Mouse (Mus musculus) ES-Bruce4 (cell line): ENCODE data around the gene Ctsf. TPM values are rescaled to one million over a fixed set of nuclear protein-coding genes. Genes with fewer than 3 reads are reported as not detected.

ENCODE experiments used
- H3K27ac ChIP-seq: 2 replicates; pipeline ENCODE4 v1.5.1; 2012; ENCODE audit warnings: low read length, inconsistent platforms; ENCODE audit not compliant: insufficient read depth
- H3K27me3 ChIP-seq: 2 replicates; pipeline ENCODE4 v1.6.1; 2012; ENCODE audit warnings: mild to moderate bottlenecking, low read length, inconsistent platforms; ENCODE audit not compliant: control insufficient read depth, poor library complexity, insufficient read depth, severe bottlenecking
- H3K36me3 ChIP-seq: 2 replicates; pipeline ENCODE4 v1.6.1; 2012; ENCODE audit warnings: inconsistent platforms, mild to moderate bottlenecking, low read length, moderate library complexity; ENCODE audit not compliant: control insufficient read depth, poor library complexity, insufficient read depth, severe bottlenecking
- H3K4me1 ChIP-seq: one replicate; pipeline ENCODE4 v1.8.1; 2011; ENCODE audit warnings: low read length; ENCODE audit not compliant: control insufficient read depth, insufficient read depth
- H3K4me3 ChIP-seq: 2 replicates; pipeline ENCODE4 v1.5.1; 2011; ENCODE audit warnings: low read depth, mild to moderate bottlenecking, low read length
- H3K9ac ChIP-seq: 2 replicates; pipeline ENCODE4 v1.6.1; 2012; ENCODE audit warnings: low read depth, mild to moderate bottlenecking, inconsistent platforms; ENCODE audit not compliant: poor library complexity, severe bottlenecking
- H3K9me3 ChIP-seq: replicated peaks from 2 replicates; pipeline ENCODE4 v1.6.1; 2012; ENCODE audit warnings: mild to moderate bottlenecking, low read length, inconsistent platforms; ENCODE audit not compliant: control insufficient read depth, poor library complexity, insufficient read depth, severe bottlenecking
- CTCF ChIP-seq: IDR thresholded peaks from one replicate; pipeline ENCODE4 v1.8.1; 2011; ENCODE audit warnings: low read depth, low read length
- EP300 ChIP-seq: IDR thresholded peaks from 2 replicates; pipeline ENCODE4 v1.6.1; 2011; ENCODE audit warnings: low read depth, low read length; ENCODE audit not compliant: insufficient read depth
- POLR2A ChIP-seq: IDR thresholded peaks from one replicate; pipeline ENCODE4 v1.8.1; 2011; ENCODE audit warnings: low read length; ENCODE audit not compliant: insufficient read depth
- polyA plus RNA-seq: library from polyadenylated mRNA; stranded (reverse); fragments of >200 nt; gene quantifications from 2 replicates; pipeline ENCODE4 v1.2.4, GENCODE M21; 2011; ENCODE audit warnings: low read depth; ENCODE audit not compliant: missing spikeins, insufficient read depth, insufficient read length

Gene Ctsf
- polyA plus RNA-seq, 1 experiment: 13.6 TPM

DNA sequence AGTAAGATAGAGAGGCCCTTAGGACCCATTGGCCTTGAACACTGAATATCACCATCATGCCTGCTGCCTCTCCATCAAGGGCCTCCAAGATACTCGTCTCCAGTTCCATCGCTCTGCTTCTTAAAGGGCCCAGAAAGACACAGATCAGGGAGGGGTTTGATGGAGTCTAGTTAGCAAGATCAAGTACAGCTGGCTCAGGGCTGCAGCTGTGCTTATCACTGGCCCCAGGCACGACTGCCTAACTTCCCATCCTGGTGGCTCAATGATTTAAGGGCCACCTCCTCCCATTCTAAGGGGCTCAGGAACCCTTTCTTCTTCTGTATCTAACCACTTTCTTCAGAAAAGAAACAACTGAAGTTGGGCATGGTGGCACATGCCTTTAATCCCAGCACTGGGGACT, 36.9 kb downstream of the Ctsf start:
- Histone ChIP-seq H3K9ac (no peak overlapping the region), H3K9me3 (no peaks in the 10 kb centered on the region), H3K27ac (no peak overlapping the region), H3K4me3 (no peak overlapping the region), H3K4me1 (no peaks in the 10 kb centered on the region), H3K36me3 (no peaks in the 10 kb centered on the region), H3K27me3 (no peaks in the 10 kb centered on the region)
- TF ChIP-seq EP300 (no peak), CTCF (no peak), POLR2A (no peak)

DNA sequence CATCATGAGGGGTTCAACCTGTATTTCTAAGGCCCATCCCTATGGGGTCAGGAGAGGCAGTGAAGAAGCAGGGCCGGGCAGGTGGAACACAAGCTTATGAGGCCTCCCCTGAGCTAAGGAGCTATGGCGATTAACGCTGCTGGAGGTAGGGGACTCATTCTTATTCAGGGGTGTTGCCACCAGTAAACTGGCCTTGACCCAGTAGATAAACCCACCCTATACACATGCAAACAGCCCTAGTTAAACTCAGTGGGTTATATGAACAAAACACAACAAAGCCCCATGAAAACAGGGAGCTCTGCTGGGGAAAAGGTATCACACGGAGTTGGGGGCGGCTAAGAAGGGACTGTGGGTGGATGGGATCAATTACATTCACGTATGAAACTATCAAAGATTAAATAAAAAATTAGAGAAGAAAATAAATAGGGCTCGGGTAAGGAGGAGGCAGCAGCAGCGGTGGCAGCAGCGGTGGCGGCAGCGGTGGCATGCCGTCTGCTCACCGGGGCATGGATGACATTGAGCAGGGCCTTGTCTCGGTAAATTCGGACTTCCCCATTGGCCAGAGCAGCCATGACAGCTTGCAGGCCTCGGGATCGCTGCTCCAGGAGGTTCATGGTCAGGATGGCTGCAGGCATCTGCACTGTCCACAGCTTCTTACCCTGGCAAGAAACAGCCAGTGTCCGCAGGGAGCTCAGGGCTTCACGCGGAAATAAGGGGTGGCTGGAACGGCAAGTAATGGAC, 42.0 kb downstream of the Ctsf start:
- Histone ChIP-seq H3K4me3 (peak overlapping the region; percentile 1; the same call in 1 of the 2 replicates), H3K4me1 (no peaks in the 10 kb centered on the region), H3K9me3 (no peaks in the 10 kb centered on the region), H3K9ac (no peak overlapping the region), H3K27ac (no peak overlapping the region), H3K27me3 (no peaks in the 10 kb centered on the region), H3K36me3 (no peaks in the 10 kb centered on the region)
- TF ChIP-seq EP300 (0 out of 2 replicates have a peak, but pooled peaks have one; percentile 42), CTCF (no peak)

GRCm38 (mm10) chr19:4898972-4899371, 44.0 kb downstream of the Ctsf start:
- Histone ChIP-seq H3K4me1 (no peaks in the 10 kb centered on the region), H3K36me3 (no peaks in the 10 kb centered on the region), H3K4me3 (no peak overlapping the region), H3K27ac (no peak overlapping the region), H3K9me3 (no peaks in the 10 kb centered on the region), H3K9ac (no peak overlapping the region), H3K27me3 (no peaks in the 10 kb centered on the region)
- TF ChIP-seq EP300: no peak
- no peak for TF ChIP-seq CTCF
- no peak for TF ChIP-seq POLR2A

DNA sequence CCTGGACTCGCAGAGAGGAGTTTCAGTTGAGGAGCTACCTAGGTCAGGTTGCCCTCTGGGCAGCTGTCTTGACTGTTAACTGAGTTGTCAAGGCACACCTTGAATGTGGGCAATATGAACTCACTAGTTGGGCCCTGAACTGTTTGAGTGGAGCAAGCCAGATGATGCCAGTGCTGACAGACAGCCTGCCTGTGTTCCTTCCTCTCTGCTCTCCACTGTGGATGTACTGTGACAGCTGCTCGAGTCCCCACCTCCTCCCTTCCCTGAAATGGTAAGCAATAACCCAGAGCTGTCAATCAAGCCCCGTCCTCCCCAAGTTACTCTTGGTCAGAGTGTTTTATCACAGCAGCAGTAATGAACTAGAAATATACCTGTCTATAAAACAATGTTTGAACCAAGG, 45.0 kb downstream of the Ctsf start:
- TF ChIP-seq EP300: no peak
- no peak overlapping the region for H3K9ac ChIP-seq
- H3K4me1 ChIP-seq: no peaks in the 10 kb centered on the region
- H3K9me3 ChIP-seq: no peaks in the 10 kb centered on the region
- no peaks in the 10 kb centered on the region for H3K27me3 ChIP-seq
- H3K36me3 ChIP-seq: no peaks in the 10 kb centered on the region
- no peak overlapping the region for H3K27ac ChIP-seq
- H3K4me3 ChIP-seq: no peak overlapping the region

DNA sequence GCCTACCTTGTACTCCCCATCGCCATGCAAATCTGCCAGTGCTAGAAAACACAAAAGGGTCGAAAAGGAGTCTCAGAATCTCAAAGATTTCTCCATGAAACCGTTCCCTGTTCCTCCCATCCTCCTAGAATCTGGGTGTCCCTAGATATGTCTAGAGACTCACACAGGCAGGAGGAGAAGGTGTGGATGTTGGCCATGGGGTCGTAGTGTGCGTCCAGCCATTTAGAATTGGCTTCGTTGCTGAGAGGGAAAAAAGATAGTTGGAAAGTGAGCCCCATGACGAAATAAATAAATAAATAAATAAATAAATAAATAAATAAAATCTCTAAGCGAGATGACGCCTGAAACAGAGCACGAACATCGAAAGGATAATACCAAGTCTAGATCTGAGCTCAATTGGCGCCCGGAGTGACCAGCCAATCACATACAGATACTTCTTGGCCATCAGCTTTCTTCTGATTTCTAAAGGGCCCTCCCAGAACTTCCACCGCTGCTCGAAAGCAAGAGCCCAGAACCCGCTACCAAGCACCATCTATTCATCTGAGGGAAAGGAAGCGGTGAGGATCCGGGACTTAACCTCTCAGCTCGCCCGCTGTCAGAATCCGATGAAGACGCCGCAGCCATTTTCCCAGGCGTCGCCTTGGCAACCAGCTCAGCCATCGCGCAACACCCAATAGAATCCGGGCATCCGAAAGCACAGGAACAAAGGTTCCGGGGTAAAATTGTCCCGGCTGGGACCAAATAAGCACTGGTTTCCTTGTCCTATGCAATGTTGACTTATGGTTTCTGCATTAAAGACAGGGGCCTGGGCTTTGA, 51.3 kb downstream of the Ctsf start, which contains the start of gene Bbs1:
Gene Bbs1 (minus strand): TSS at position 650 of the 816 bp plus-strand sequence.
- no peaks in the 10 kb centered on the region for H3K27me3 ChIP-seq
- H3K36me3 ChIP-seq: peaks cover 6% of the 10 kb centered on the region; the same call in 1 of the 2 replicates
- no peaks in the 10 kb centered on the region for H3K4me1 ChIP-seq
- no peaks in the 10 kb centered on the region for H3K9me3 ChIP-seq
- TF ChIP-seq POLR2A (no peak), EP300 (no peak), CTCF (no peak)
- H3K4me3 ChIP-seq: peak within 1 kb of the TSS; percentile 90
- peak within 1 kb of the TSS; percentile 60 for H3K9ac ChIP-seq
- no peak within 1 kb of the TSS for H3K27ac ChIP-seq

- H3K36me3 ChIP-seq: peaks cover 17% of the 10 kb centered on the region
- no peaks in the 10 kb centered on the region for H3K27me3 ChIP-seq
- H3K9me3 ChIP-seq: no peaks in the 10 kb centered on the region
- H3K27ac ChIP-seq: no peak overlapping the region
- H3K4me3 ChIP-seq: no peak overlapping the region
- peak; percentile 61 for TF ChIP-seq CTCF
- no peak for TF ChIP-seq EP300
- H3K4me1 ChIP-seq: no peaks in the 10 kb centered on the region
- no peak overlapping the region for H3K9ac ChIP-seq
Measured at GRCm38 (mm10) chr19:4908107-4908506, 53.2 kb downstream of the Ctsf start.
